Mouse (Mus musculus): ENCODE data around the gene Pip4k2c.

GRCm38 (mm10) chr10:127233141-127233540, 21.8 kb upstream of the Pip4k2c start:
- TF ChIP-seq CTCF (IDR thresholded peaks at IDR 0.05; ENCODE audit: low read depth, low read length): no peak
- no peak for TF ChIP-seq TAL1 (conservative IDR thresholded peaks at IDR 0.05; ENCODE audit: low read depth, low read length)
- TF ChIP-seq POLR2AphosphoS5 (IDR thresholded peaks at IDR 0.05; ENCODE audit: insufficient replicate concordance, low read depth, low read length): no peak

Measured in G1E (cell line).